Mouse (Mus musculus): ENCODE measurements around the gene Xdh. TPM values are rescaled to one million over a fixed set of nuclear protein-coding genes. Genes with fewer than 3 reads are reported as not detected.

Gene Xdh
- 0.55 TPM for polyA plus RNA-seq (2012; fragmentation: generic; extraction: Trizol)

DNA sequence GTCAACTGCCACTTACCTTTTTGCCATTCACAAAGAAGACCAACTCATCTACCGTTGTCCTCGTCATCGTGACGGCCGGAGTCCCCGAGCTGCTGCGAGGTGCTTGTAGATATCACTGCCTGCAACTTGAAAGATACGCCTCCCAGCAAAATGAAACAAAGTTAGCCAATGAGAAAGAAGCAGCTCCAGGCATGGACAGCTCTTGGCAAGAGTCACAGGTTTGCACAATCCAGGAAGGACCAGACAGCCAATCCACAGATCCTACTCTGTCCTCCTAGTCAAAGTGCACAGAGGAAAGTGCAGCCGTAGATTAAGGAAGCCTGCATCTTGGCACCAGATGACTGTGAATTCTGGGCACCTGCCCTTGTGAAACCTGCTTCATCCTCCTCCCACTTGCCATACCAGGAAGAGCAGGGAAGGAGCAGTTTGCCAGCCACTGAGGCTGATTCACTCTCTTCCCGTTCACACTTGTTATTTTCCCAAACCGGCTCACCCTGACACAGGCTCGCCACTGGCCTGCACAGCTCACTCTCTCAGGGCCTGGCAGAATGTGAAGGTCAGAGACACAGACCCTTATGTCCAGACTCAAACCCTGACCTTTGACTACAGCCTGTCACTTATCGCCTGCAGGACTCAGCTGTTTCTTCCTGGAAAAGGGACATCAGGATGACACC is at the start of gene Xdh:
Gene Xdh (minus strand): TSS at position 135 of the 674 bp plus-strand sequence.
- Histone ChIP-seq H3K4me3 (no peak within 1 kb of the TSS), H3K36me3 (ENCODE audit: control insufficient read depth, insufficient read depth) (no peaks in the 10 kb centered on the region), H3ac (ENCODE audit: control insufficient read depth, insufficient read length) (no peak within 1 kb of the TSS), H3K79me2 (ENCODE audit: control insufficient read depth, insufficient read depth) (no peaks in the 10 kb centered on the region), H3K27me3 (ENCODE audit: control insufficient read depth, insufficient read depth, insufficient read length) (no peaks in the 10 kb centered on the region), H3K4me2 (ENCODE audit: low read depth) (no peak within 1 kb of the TSS)
- TF ChIP-seq MYOD1 (IDR thresholded peaks at IDR 0.05; ENCODE audit: control insufficient read depth in 1 of 3, insufficient read length in 2 of 3, low read depth in 2 of 3) (no peak), MYOG (IDR thresholded peaks at IDR 0.05; ENCODE audit: control insufficient read depth in 1 of 3, insufficient read depth in 1 of 3, insufficient read length in 2 of 3, low read depth in 2 of 3) (no peak), TCF3 (IDR thresholded peaks at IDR 0.05; ENCODE audit: insufficient read length, low read depth) (no peak), SRF (IDR thresholded peaks at IDR 0.05; ENCODE audit: control insufficient read depth, insufficient read length, low read depth) (no peak), MAX (IDR thresholded peaks at IDR 0.05; ENCODE audit: low read depth) (no peak), CEBPB (IDR thresholded peaks at IDR 0.05; ENCODE audit: insufficient read depth, poor library complexity, severe bottlenecking) (no peak), TCF12 (IDR thresholded peaks at IDR 0.05; ENCODE audit: insufficient read depth, poor library complexity, severe bottlenecking) (no peak), USF1 (IDR thresholded peaks at IDR 0.05; ENCODE audit: low read depth) (no peak), POLR2A (IDR thresholded peaks at IDR 0.05; ENCODE audit: insufficient read length, low read depth) (no peak), E2F4 (IDR thresholded peaks at IDR 0.05; ENCODE audit: insufficient read depth) (no peak), POLR2AphosphoS2 (IDR thresholded peaks at IDR 0.05; ENCODE audit: insufficient read length, low read depth) (no peak), REST (IDR thresholded peaks at IDR 0.05; ENCODE audit: insufficient read depth, insufficient read length) (no peak)

GRCm38 (mm10) chr17:73995907-73996645 is 46.1 kb upstream of the Xdh start:
- Histone ChIP-seq H3K79me2 (ENCODE audit: control insufficient read depth, insufficient read depth) (no peaks in the 10 kb centered on the region), H3K4me3 (no peak overlapping the region), H3K27me3 (ENCODE audit: control insufficient read depth, insufficient read depth, insufficient read length) (no peaks in the 10 kb centered on the region), H3K4me2 (ENCODE audit: low read depth) (no peak overlapping the region), H3ac (ENCODE audit: control insufficient read depth, insufficient read length) (no peak overlapping the region), H3K36me3 (ENCODE audit: control insufficient read depth, insufficient read depth) (no peaks in the 10 kb centered on the region)
- no peak for TF ChIP-seq USF1 (IDR thresholded peaks at IDR 0.05; ENCODE audit: low read depth)

DNA sequence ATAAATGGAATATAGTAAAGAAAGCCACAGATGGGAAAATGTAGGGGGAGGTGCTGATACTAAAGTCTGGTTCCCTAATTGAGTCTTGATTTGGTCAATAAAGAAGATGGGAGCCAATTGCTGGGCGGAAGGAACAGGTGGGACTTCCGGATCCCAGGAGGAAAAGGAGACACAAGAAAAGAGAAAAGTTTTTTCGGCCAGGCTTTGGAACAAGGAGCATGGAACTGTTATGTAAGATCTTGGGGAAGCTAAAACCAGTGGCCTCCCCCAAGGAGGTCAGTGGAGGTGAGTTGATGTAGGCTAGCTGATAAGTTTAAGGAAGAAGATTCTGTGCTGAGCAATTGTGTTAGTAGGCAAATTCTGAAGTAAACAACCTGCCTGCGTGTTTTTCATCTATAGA is 41.3 kb upstream of the Xdh start:
- no peak for TF ChIP-seq REST (IDR thresholded peaks at IDR 0.05; ENCODE audit: insufficient read depth, insufficient read length)
- TF ChIP-seq TCF3 (IDR thresholded peaks at IDR 0.05; ENCODE audit: insufficient read length, low read depth): no peak
- TF ChIP-seq MAX (IDR thresholded peaks at IDR 0.05; ENCODE audit: low read depth): no peak
- no peak overlapping the region for H3K4me2 ChIP-seq (ENCODE audit: low read depth)

GRCm38 (mm10) chr17:73986571-73986970 is 36.6 kb upstream of the Xdh start:
- H3ac ChIP-seq (ENCODE audit: control insufficient read depth, insufficient read length): no peak overlapping the region
- H3K79me2 ChIP-seq (ENCODE audit: control insufficient read depth, insufficient read depth): no peaks in the 10 kb centered on the region
- no peak overlapping the region for H3K4me2 ChIP-seq (ENCODE audit: low read depth)
- H3K4me3 ChIP-seq: no peak overlapping the region
- TF ChIP-seq TCF3 (IDR thresholded peaks at IDR 0.05; ENCODE audit: insufficient read length, low read depth): no peak
- TF ChIP-seq POLR2AphosphoS2 (IDR thresholded peaks at IDR 0.05; ENCODE audit: insufficient read length, low read depth): no peak
- no peak for TF ChIP-seq TCF12 (IDR thresholded peaks at IDR 0.05; ENCODE audit: insufficient read depth, poor library complexity, severe bottlenecking)
- TF ChIP-seq CEBPB (IDR thresholded peaks at IDR 0.05; ENCODE audit: insufficient read depth, poor library complexity, severe bottlenecking): no peak
- TF ChIP-seq SRF (IDR thresholded peaks at IDR 0.05; ENCODE audit: control insufficient read depth, insufficient read length, low read depth): no peak
- TF ChIP-seq REST (IDR thresholded peaks at IDR 0.05; ENCODE audit: insufficient read depth, insufficient read length): no peak
- no peak for TF ChIP-seq USF1 (IDR thresholded peaks at IDR 0.05; ENCODE audit: low read depth)
- no peak for TF ChIP-seq POLR2A (IDR thresholded peaks at IDR 0.05; ENCODE audit: insufficient read length, low read depth)
- TF ChIP-seq MYOD1 (IDR thresholded peaks at IDR 0.05; ENCODE audit: control insufficient read depth in 1 of 3, insufficient read length in 2 of 3, low read depth in 2 of 3): no peak
- no peak for TF ChIP-seq MYOG (IDR thresholded peaks at IDR 0.05; ENCODE audit: control insufficient read depth in 1 of 3, insufficient read depth in 1 of 3, insufficient read length in 2 of 3, low read depth in 2 of 3)
- TF ChIP-seq MAX (IDR thresholded peaks at IDR 0.05; ENCODE audit: low read depth): no peak
- TF ChIP-seq E2F4 (IDR thresholded peaks at IDR 0.05; ENCODE audit: insufficient read depth): no peak
- no peaks in the 10 kb centered on the region for H3K27me3 ChIP-seq (ENCODE audit: control insufficient read depth, insufficient read depth, insufficient read length)
- H3K36me3 ChIP-seq (ENCODE audit: control insufficient read depth, insufficient read depth): no peaks in the 10 kb centered on the region

More for the DNA sequence above, 41.3 kb upstream of the Xdh start:
- no peaks in the 10 kb centered on the region for H3K27me3 ChIP-seq (ENCODE audit: control insufficient read depth, insufficient read depth, insufficient read length)
- H3K4me3 ChIP-seq: no peak overlapping the region
- H3K79me2 ChIP-seq (ENCODE audit: control insufficient read depth, insufficient read depth): no peaks in the 10 kb centered on the region
- no peaks in the 10 kb centered on the region for H3K36me3 ChIP-seq (ENCODE audit: control insufficient read depth, insufficient read depth)
- H3ac ChIP-seq (ENCODE audit: control insufficient read depth, insufficient read length): no peak overlapping the region

- Histone ChIP-seq H3K4me3 (no peak overlapping the region), H3K27me3 (ENCODE audit: control insufficient read depth, insufficient read depth, insufficient read length) (no peaks in the 10 kb centered on the region), H3K4me2 (ENCODE audit: low read depth) (no peak overlapping the region), H3K79me2 (ENCODE audit: control insufficient read depth, insufficient read depth) (no peaks in the 10 kb centered on the region), H3K36me3 (ENCODE audit: control insufficient read depth, insufficient read depth) (no peaks in the 10 kb centered on the region), H3ac (ENCODE audit: control insufficient read depth, insufficient read length) (no peak overlapping the region)
- TF ChIP-seq CEBPB (IDR thresholded peaks at IDR 0.05; ENCODE audit: insufficient read depth, poor library complexity, severe bottlenecking): no peak
- no peak for TF ChIP-seq USF1 (IDR thresholded peaks at IDR 0.05; ENCODE audit: low read depth)
- TF ChIP-seq POLR2AphosphoS2 (IDR thresholded peaks at IDR 0.05; ENCODE audit: insufficient read length, low read depth): no peak
- TF ChIP-seq SRF (IDR thresholded peaks at IDR 0.05; ENCODE audit: control insufficient read depth, insufficient read length, low read depth): no peak
These were observed 35.9 kb upstream of the Xdh start for GRCm38 (mm10) chr17:73985936-73986335.
